Mouse (Mus musculus): ENCODE measurements at regions not wholly inside any gene's neighbourhood (a gene's known extent, or its start where the extent isn't known, plus 50 kb on each side); places are given as distances from the start of the nearest gene placed in this dataset.

DNA sequence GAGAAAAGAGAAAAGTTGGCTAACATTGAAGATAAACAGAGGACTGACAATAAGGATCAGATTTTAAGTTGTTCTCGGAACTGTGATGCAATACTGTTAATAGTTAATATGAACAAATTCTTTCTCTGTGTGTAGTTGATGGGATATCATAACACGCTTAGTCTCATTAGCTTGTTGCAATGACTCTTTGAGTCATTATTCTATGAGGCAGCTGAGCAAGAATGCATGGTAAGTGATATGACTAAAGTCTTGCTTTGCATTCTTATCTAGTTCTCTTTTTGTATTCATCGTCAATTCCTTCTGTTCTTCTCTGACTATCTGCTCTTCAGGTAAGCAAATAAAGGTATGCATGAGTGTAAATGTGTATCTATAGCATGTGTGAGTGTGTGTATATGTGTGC lies 159.3 kb downstream of the Trim52 start:
- Histone ChIP-seq H3K79me2 (replicated peaks; ENCODE audit: control insufficient read depth, insufficient read depth, low read length) (no peaks in the 10 kb centered on the region), H3K4me3 (no peak overlapping the region), H3K9ac (ENCODE audit: low read depth, low read length) (no peak overlapping the region), H3K36me3 (ENCODE audit: control insufficient read depth, insufficient read depth, low read length) (no peaks in the 10 kb centered on the region), H3K27ac (no peak overlapping the region), H3K4me1 (ENCODE audit: control insufficient read depth, insufficient read depth, low read length) (no peaks in the 10 kb centered on the region), H3K27me3 (ENCODE audit: control insufficient read depth, insufficient read depth, low read length) (no peaks in the 10 kb centered on the region)
- TF ChIP-seq CTCF (IDR thresholded peaks at IDR 0.05) (no peak), POLR2A (IDR thresholded peaks at IDR 0.05; ENCODE audit: insufficient read depth, low read depth, low read length) (no peak), EP300 (IDR thresholded peaks at IDR 0.05; ENCODE audit: insufficient read depth, low read depth, low read length) (no peak)
- DNase-seq = no peak
- intact Hi-C loops (cut with DNase I) = no loop called here
- WGBS = 81% methylated on average over 3 of the region's 3 CpGs

DNA sequence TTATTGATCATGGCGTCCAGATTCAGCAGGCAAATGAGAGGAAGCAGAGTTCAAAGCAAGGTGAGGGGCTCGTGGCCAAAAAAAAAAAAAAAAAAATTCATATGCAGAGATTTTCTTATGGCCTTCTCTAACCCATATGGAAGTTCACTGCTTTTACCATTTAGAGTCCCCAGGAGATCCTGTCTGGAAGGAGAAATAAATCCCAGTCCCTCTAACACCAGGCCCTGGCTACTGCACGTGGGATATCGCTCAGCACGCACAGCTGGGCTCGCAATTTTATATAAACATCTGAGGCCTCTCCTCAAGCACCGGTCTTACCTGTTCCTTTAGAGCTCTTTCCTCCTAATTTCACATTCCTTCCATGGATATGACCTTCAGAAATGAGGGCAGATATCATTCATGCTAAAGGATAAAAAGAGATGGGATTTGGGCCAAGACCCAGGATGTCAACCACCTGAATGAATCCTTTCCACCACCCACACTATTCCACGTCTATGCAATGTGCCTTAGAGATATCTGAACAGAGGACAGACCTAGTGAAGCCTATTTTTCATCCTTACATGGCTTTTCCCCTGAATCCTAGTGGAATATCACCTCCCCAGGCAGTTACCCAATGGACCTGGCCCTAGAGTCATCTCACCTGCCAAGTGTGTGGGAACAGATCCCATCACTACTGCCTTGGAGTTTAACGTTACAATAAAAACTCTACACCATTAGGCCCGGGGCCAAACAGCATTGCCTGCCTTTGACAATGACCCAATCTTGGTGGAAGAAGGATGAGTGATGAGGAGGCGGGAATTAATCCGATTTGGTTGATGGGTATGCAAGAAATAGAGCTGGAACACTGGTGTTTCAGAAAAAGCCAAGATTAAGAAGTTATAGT lies 161.9 kb downstream of the Trim52 start:
- no peaks in the 10 kb centered on the region for H3K36me3 ChIP-seq (ENCODE audit: control insufficient read depth, insufficient read depth, low read length)
- no peaks in the 10 kb centered on the region for H3K27me3 ChIP-seq (ENCODE audit: control insufficient read depth, insufficient read depth, low read length)
- no peaks in the 10 kb centered on the region for H3K79me2 ChIP-seq (replicated peaks; ENCODE audit: control insufficient read depth, insufficient read depth, low read length)
- TF ChIP-seq POLR2A (IDR thresholded peaks at IDR 0.05; ENCODE audit: insufficient read depth, low read depth, low read length) = no peak
- no peak for TF ChIP-seq EP300 (IDR thresholded peaks at IDR 0.05; ENCODE audit: insufficient read depth, low read depth, low read length)
- TF ChIP-seq CTCF (IDR thresholded peaks at IDR 0.05) = no peak
- no peak overlapping the region for H3K27ac ChIP-seq
- H3K9ac ChIP-seq (ENCODE audit: low read depth, low read length) = no peak overlapping the region
- DNase-seq = no peak
- H3K4me1 ChIP-seq (ENCODE audit: control insufficient read depth, insufficient read depth, low read length) = no peaks in the 10 kb centered on the region
- 86% methylated on average over 12 of the region's 12 CpGs for WGBS
- intact Hi-C loops (cut with DNase I) = no loop called here
- H3K4me3 ChIP-seq = no peak overlapping the region

DNA sequence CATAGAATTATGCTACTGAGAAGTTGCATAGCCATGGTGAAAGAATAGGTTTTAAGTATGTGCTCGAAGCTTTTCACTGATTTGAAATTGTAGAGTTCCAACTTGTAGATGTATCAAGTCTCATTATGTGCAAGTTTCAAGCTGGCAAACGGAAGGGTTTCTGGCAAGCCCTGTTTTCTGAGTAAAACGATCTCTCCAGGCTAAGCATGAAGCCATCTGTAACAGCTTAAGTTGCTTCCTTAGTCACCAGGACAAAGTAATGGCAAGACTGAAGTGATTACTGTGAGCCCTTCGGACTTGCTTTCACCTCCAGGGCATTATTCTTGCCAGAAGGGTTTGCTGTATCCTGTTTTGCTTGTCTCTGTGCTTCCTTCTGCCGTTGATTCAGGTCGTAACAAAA lies 163.7 kb downstream of the Trim52 start:
- Histone ChIP-seq H3K27me3 (ENCODE audit: control insufficient read depth, insufficient read depth, low read length) (no peaks in the 10 kb centered on the region), H3K9ac (ENCODE audit: low read depth, low read length) (no peak overlapping the region), H3K4me3 (no peak overlapping the region), H3K79me2 (replicated peaks; ENCODE audit: control insufficient read depth, insufficient read depth, low read length) (no peaks in the 10 kb centered on the region), H3K27ac (no peak overlapping the region), H3K4me1 (ENCODE audit: control insufficient read depth, insufficient read depth, low read length) (no peaks in the 10 kb centered on the region), H3K36me3 (ENCODE audit: control insufficient read depth, insufficient read depth, low read length) (no peaks in the 10 kb centered on the region)
- TF ChIP-seq EP300 (IDR thresholded peaks at IDR 0.05; ENCODE audit: insufficient read depth, low read depth, low read length) = no peak
- no peak for TF ChIP-seq POLR2A (IDR thresholded peaks at IDR 0.05; ENCODE audit: insufficient read depth, low read depth, low read length)
- TF ChIP-seq CTCF (IDR thresholded peaks at IDR 0.05) = no peak
- intact Hi-C loops (cut with DNase I) = no loop called here
- WGBS = 48% methylated on average over 6 of the region's 6 CpGs
- DNase-seq = no peak

DNA sequence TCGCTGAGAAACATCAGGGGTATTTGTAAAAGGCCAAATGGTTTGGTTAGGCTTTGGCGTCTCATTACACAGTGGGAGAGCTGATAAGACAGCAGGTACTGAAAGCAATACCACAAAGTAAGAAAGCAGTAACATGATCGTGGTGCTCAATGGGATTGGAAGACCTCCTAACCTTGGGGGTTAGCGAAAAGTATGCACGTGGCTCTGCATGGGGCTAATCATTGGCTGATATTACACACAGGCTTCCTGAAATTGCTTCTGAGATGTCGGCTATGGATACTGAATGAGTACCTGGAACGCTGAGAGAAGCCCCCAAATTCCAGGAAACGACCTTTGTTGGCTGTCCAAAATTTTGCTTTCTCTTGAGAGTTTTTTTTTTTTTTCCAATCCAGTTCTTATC lies 207.6 kb downstream of the Trim52 start:
- 58% methylated on average over 8 of the region's 8 CpGs for WGBS
- no peak for TF ChIP-seq POLR2A (IDR thresholded peaks at IDR 0.05; ENCODE audit: insufficient read depth, low read depth, low read length)
- no peak for TF ChIP-seq CTCF (IDR thresholded peaks at IDR 0.05)
- TF ChIP-seq EP300 (IDR thresholded peaks at IDR 0.05; ENCODE audit: insufficient read depth, low read depth, low read length) = no peak
- intact Hi-C loops (cut with DNase I) = no loop called here
- H3K4me3 ChIP-seq = no peak overlapping the region
- no peaks in the 10 kb centered on the region for H3K36me3 ChIP-seq (ENCODE audit: control insufficient read depth, insufficient read depth, low read length)
- H3K4me1 ChIP-seq (ENCODE audit: control insufficient read depth, insufficient read depth, low read length) = no peaks in the 10 kb centered on the region
- no peaks in the 10 kb centered on the region for H3K27me3 ChIP-seq (ENCODE audit: control insufficient read depth, insufficient read depth, low read length)
- no peak overlapping the region for H3K9ac ChIP-seq (ENCODE audit: low read depth, low read length)
- H3K79me2 ChIP-seq (replicated peaks; ENCODE audit: control insufficient read depth, insufficient read depth, low read length) = no peaks in the 10 kb centered on the region
- no peak for DNase-seq
- H3K27ac ChIP-seq = no peak overlapping the region

DNA sequence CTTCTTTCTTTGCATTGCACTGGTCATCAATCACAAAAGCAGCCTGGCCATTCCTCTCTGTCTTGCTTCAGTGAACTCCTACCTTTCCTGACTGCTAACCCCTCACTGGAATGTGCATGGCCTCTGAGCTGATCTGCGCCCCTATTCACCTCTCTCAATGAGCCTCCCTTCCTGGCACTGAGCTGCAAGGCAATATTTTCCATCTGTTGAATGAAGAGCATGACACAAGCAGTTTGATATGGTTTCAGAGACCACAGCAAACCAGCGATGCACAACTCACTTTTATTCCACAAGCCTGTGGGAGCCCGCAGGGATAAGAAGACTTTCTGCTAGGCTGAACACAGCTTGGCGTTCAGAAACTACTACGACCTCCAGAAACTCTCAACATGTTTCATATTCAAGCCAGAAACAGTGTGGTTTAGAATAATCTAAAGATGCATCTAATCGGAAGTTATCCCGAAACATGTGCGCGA lies 208.1 kb downstream of the Trim52 start:
- Histone ChIP-seq H3K79me2 (replicated peaks; ENCODE audit: control insufficient read depth, insufficient read depth, low read length) (no peaks in the 10 kb centered on the region), H3K27me3 (ENCODE audit: control insufficient read depth, insufficient read depth, low read length) (no peaks in the 10 kb centered on the region), H3K9ac (ENCODE audit: low read depth, low read length) (no peak overlapping the region), H3K27ac (no peak overlapping the region), H3K36me3 (ENCODE audit: control insufficient read depth, insufficient read depth, low read length) (no peaks in the 10 kb centered on the region), H3K4me3 (no peak overlapping the region), H3K4me1 (ENCODE audit: control insufficient read depth, insufficient read depth, low read length) (no peaks in the 10 kb centered on the region)
- no peak for DNase-seq
- intact Hi-C loops (cut with DNase I) = no loop called here
- WGBS = 72% methylated on average over 9 of the region's 9 CpGs
- TF ChIP-seq POLR2A (IDR thresholded peaks at IDR 0.05; ENCODE audit: insufficient read depth, low read depth, low read length) (no peak), EP300 (IDR thresholded peaks at IDR 0.05; ENCODE audit: insufficient read depth, low read depth, low read length) (no peak), CTCF (IDR thresholded peaks at IDR 0.05) (no peak)

DNA sequence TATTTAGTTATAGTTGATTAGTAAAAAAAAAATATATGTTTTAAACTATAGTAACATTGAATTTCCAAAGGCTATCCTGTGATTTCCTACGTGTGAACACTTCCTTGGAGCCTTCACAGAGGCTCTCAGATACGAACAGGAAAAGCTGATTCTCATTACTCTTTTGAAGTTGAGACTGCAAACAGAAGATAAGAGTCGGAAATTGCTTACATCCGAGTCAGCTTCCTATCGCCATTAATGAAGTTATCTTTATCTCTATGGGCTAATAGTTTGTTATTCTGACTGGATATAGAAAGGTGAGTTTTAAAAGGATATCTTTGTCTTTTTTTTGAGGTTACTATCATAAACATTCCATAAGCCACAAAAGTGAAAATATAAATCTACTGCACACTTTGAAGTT lies 212.8 kb downstream of the Trim52 start:
- WGBS = 15% methylated on average over 5 of the region's 5 CpGs
- intact Hi-C loops (cut with DNase I) = no loop called here
- no peak for DNase-seq
- Histone ChIP-seq H3K27me3 (ENCODE audit: control insufficient read depth, insufficient read depth, low read length) (no peaks in the 10 kb centered on the region), H3K9ac (ENCODE audit: low read depth, low read length) (no peak overlapping the region), H3K27ac (no peak overlapping the region), H3K36me3 (ENCODE audit: control insufficient read depth, insufficient read depth, low read length) (no peaks in the 10 kb centered on the region), H3K4me1 (ENCODE audit: control insufficient read depth, insufficient read depth, low read length) (no peaks in the 10 kb centered on the region), H3K79me2 (replicated peaks; ENCODE audit: control insufficient read depth, insufficient read depth, low read length) (no peaks in the 10 kb centered on the region), H3K4me3 (no peak overlapping the region)
- TF ChIP-seq EP300 (IDR thresholded peaks at IDR 0.05; ENCODE audit: insufficient read depth, low read depth, low read length) (no peak), POLR2A (IDR thresholded peaks at IDR 0.05; ENCODE audit: insufficient read depth, low read depth, low read length) (no peak), CTCF (IDR thresholded peaks at IDR 0.05) (no peak)

Data from heart, adult 2 months (tissue).